Mouse (Mus musculus) embryonic fibroblast, embryonic 13.5 days (primary cell): Measurements from ENCODE around the gene Upk2.

Experiments
- CTCF ChIP-seq: IDR thresholded peaks from 2 replicates; pipeline ENCODE4 v1.5.1; 2011; ENCODE audit warnings: mild to moderate bottlenecking, control low read depth, low read length, moderate library complexity, borderline replicate concordance; ENCODE audit not compliant: insufficient read depth
- POLR2A ChIP-seq: IDR thresholded peaks from 2 replicates; pipeline ENCODE4 v1.6.1; 2011; ENCODE audit warnings: low read depth, mild to moderate bottlenecking, control low read depth, low read length, moderate library complexity

GRCm38 (mm10) chr9:44411601-44412130 is 43.1 kb downstream of the Upk2 start:
- TF ChIP-seq POLR2A (no peak), CTCF (no peak)
